Mouse (Mus musculus): ENCODE measurements around the gene B3galt6. TPM values are rescaled to one million over a fixed set of nuclear protein-coding genes. Genes with fewer than 3 reads are reported as not detected.

The B3galt6 gene
- polyA plus RNA-seq (2012; ENCODE audit: low replicate concordance) = 2.3 and 3.4 TPM in 2 replicates

DNA sequence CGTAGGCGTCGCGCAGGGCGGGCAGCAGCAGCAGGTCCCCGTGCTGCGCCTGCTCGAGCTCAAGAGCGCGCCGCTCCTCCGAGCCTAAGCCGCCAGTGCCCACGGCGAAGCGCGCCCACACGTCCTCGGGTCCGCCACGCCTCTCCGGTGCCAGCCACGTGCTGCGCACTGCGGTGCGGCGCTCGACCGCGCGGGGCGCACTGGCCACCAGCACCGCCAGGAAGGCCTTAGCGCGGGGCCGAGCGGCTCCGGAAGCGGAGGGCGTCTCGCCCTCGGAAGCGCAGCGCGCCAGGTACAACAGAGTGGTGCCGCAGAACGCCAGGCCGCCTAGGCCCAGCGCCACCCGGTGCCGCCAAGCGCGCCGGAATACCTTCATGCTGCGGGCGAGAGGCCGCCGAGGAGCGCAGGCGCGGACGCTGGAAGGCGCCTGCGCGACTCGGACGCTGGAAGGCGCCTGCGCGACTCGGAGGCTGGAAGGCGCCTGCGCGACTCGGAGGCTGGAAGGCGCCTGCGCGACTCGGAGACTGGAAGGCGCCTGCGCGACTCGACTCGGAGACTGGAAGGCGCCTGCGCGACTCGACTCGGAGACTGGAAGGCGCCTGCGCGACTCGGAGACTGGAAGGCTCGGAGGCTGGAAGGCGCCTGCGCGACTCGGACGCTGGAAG, at the start of gene B3galt6, which contains the start of gene Sdf4:
B3galt6 (minus strand) TSS at position 409 of the 665 bp plus-strand sequence.
Sdf4 (plus strand) TSS at position 632 of the 665 bp plus-strand sequence.

GRCm38 (mm10) chr4:156026013-156026412, 33.6 kb upstream of the B3galt6 start, which contains the start of gene Tnfrsf18:
Gene Tnfrsf18, plus strand, starts transcription at chr4:156026164.

GRCm38 (mm10) chr4:156013637-156014036, 21.2 kb upstream of the B3galt6 start, which contains the start of gene Tnfrsf4:
Gene Tnfrsf4, plus strand, starts transcription at chr4:156013843.

GRCm38 (mm10) chr4:155962167-155962971, 30.1 kb downstream of the B3galt6 start, which contains the start of gene C1qtnf12:
Gene C1qtnf12, plus strand, starts transcription at chr4:155962318.

GRCm38 (mm10) chr4:155943534-155944249, 48.8 kb downstream of the B3galt6 start, which contains the start of gene Ube2j2:
Gene Ube2j2, plus strand, starts transcription at chr4:155943831.

Other genes starting within 250 kb of the B3galt6 start
- 22.2 and 23.8 TPM in 2 replicates for gene Atad3a, start 231.6 kb downstream of the B3galt6 start, polyA plus RNA-seq (2012; ENCODE audit: low replicate concordance)
- 0.28 and 1.3 TPM in 2 replicates for gene Vwa1, start 218.0 kb downstream of the B3galt6 start, polyA plus RNA-seq (2012; ENCODE audit: low replicate concordance)
- gene Tmem88b, start 206.8 kb downstream of the B3galt6 start, polyA plus RNA-seq (2012; ENCODE audit: low replicate concordance) = 0.06 TPM in 1 of 2 replicates, not detected in the other
- 0.10 TPM in 1 of 2 replicates, not detected in the other for gene Ankrd65, start 202.2 kb downstream of the B3galt6 start, polyA plus RNA-seq (2012; ENCODE audit: low replicate concordance)
- gene Mrpl20, start 189.8 kb downstream of the B3galt6 start, polyA plus RNA-seq (2012; ENCODE audit: low replicate concordance) = 6.3 and 19.8 TPM in 2 replicates
- 56.5 and 59.9 TPM in 2 replicates for gene Ccnl2, start 180.2 kb downstream of the B3galt6 start, polyA plus RNA-seq (2012; ENCODE audit: low replicate concordance)
- 177 and 209 TPM in 2 replicates for gene Aurkaip1, start 161.4 kb downstream of the B3galt6 start, polyA plus RNA-seq (2012; ENCODE audit: low replicate concordance)
- 2.6 and 5.3 TPM in 2 replicates for gene Mxra8, start 153.0 kb downstream of the B3galt6 start, polyA plus RNA-seq (2012; ENCODE audit: low replicate concordance)
- gene Dvl1, start 145.2 kb downstream of the B3galt6 start, polyA plus RNA-seq (2012; ENCODE audit: low replicate concordance) = 89.3 and 201 TPM in 2 replicates
- 0.25 and 0.37 TPM in 2 replicates for gene Tas1r3, start 129.3 kb downstream of the B3galt6 start, polyA plus RNA-seq (2012; ENCODE audit: low replicate concordance)
- gene Cptp, start 123.2 kb downstream of the B3galt6 start, polyA plus RNA-seq (2012; ENCODE audit: low replicate concordance) = 1.6 and 4.5 TPM in 2 replicates
- gene Ints11, start 123.1 kb downstream of the B3galt6 start, polyA plus RNA-seq (2012; ENCODE audit: low replicate concordance) = 13.3 and 23.2 TPM in 2 replicates
- 79.0 and 302 TPM in 2 replicates for gene Pusl1, start 100.9 kb downstream of the B3galt6 start, polyA plus RNA-seq (2012; ENCODE audit: low replicate concordance)
- 30.5 and 52.0 TPM in 2 replicates for gene Acap3, start 100.8 kb downstream of the B3galt6 start, polyA plus RNA-seq (2012; ENCODE audit: low replicate concordance)
- gene Ube2j2, start 48.8 kb downstream of the B3galt6 start, polyA plus RNA-seq (2012; ENCODE audit: low replicate concordance) = 43.7 and 73.5 TPM in 2 replicates
- gene C1qtnf12, start 30.3 kb downstream of the B3galt6 start, polyA plus RNA-seq (2012; ENCODE audit: low replicate concordance) = 28.3 and 36.5 TPM in 2 replicates
- gene Sdf4, start 223 bp upstream of the B3galt6 start, polyA plus RNA-seq (2012; ENCODE audit: low replicate concordance) = 64.0 and 98.8 TPM in 2 replicates
- 10.9 and 18.7 TPM in 2 replicates for gene Tnfrsf4, start 21.2 kb upstream of the B3galt6 start, polyA plus RNA-seq (2012; ENCODE audit: low replicate concordance)
- gene Tnfrsf18, start 33.5 kb upstream of the B3galt6 start, polyA plus RNA-seq (2012; ENCODE audit: low replicate concordance) = 31.9 and 46.2 TPM in 2 replicates
- not detected in 2 replicates for gene Ttll10, start 66.8 kb upstream of the B3galt6 start, polyA plus RNA-seq (2012; ENCODE audit: low replicate concordance)
- gene 9430015G10Rik, start 117.3 kb upstream of the B3galt6 start, polyA plus RNA-seq (2012; ENCODE audit: low replicate concordance) = 11.6 and 15.9 TPM in 2 replicates
- gene Rnf223, start 137.9 kb upstream of the B3galt6 start, polyA plus RNA-seq (2012; ENCODE audit: low replicate concordance) = 0.33 and 0.59 TPM in 2 replicates
- gene Agrn, start 204.8 kb upstream of the B3galt6 start, polyA plus RNA-seq (2012; ENCODE audit: low replicate concordance) = 10.3 and 11.1 TPM in 2 replicates
- 10.3 and 18.8 TPM in 2 replicates for gene Isg15, start 208.2 kb upstream of the B3galt6 start, polyA plus RNA-seq (2012; ENCODE audit: low replicate concordance)
- gene AW011738, start 210.7 kb upstream of the B3galt6 start, polyA plus RNA-seq (2012; ENCODE audit: low replicate concordance) = 30.9 and 85.0 TPM in 2 replicates
- gene Perm1, start 223.2 kb upstream of the B3galt6 start, polyA plus RNA-seq (2012; ENCODE audit: low replicate concordance) = 0.26 and 0.34 TPM in 2 replicates
- gene Plekhn1, start 242.2 kb upstream of the B3galt6 start, polyA plus RNA-seq (2012; ENCODE audit: low replicate concordance) = 26.7 and 39.1 TPM in 2 replicates
- 30.7 and 35.6 TPM in 2 replicates for gene Noc2l, start 243.4 kb upstream of the B3galt6 start, polyA plus RNA-seq (2012; ENCODE audit: low replicate concordance)

Measured in hematopoietic multipotent progenitor cell, adult 10-12 weeks (in vitro differentiated cells).